Mouse (Mus musculus) hindbrain, postnatal 0 days (tissue): Measurements from ENCODE around the gene Mark2. TPM values are rescaled to one million over a fixed set of nuclear protein-coding genes. Genes with fewer than 3 reads are reported as not detected.

Experiments
- ATAC-seq: fragments of 200-750 bp; cut with Nextera tagmentation; 2 replicates; pipeline ENCODE4 v1.8.0; 2017; ENCODE audit warnings: mild to moderate bottlenecking, moderate TSS enrichment, moderate library complexity
- DNase-seq: peaks from one replicate; pipeline ENCODE4 v3.0.0-alpha.2; 2015; ENCODE audit warnings: low spot score
- H3K27ac ChIP-seq: fragments of 300-500 bp; sonication (generic); 2 replicates; pipeline ENCODE4 v1.5.1; 2014; ENCODE audit warnings: mild to moderate bottlenecking
- H3K27me3 ChIP-seq: fragments of 300-500 bp; sonication (generic); 2 replicates; pipeline ENCODE4 v1.6.1; 2014; ENCODE audit warnings: low read length, mixed read lengths; ENCODE audit not compliant: insufficient read depth
- H3K36me3 ChIP-seq: fragments of 300-500 bp; sonication (generic); 2 replicates; pipeline ENCODE4 v1.6.1; 2014; ENCODE audit warnings: low read length, mixed read lengths; ENCODE audit not compliant: insufficient read depth
- H3K4me1 ChIP-seq: fragments of 300-500 bp; sonication (generic); 2 replicates; pipeline ENCODE4 v1.6.1; 2014; ENCODE audit warnings: antibody characterized with exemption, low read length, mixed read lengths; ENCODE audit not compliant: insufficient read depth
- H3K4me2 ChIP-seq: fragments of 300-500 bp; sonication (generic); 2 replicates; pipeline ENCODE4 v1.6.1; 2014; ENCODE audit warnings: low read depth, mild to moderate bottlenecking, low read length, moderate library complexity, mixed read lengths
- H3K4me3 ChIP-seq: fragments of 300-500 bp; sonication (generic); 2 replicates; pipeline ENCODE4 v1.5.1; 2014; ENCODE audit warnings: low read length
- H3K9ac ChIP-seq: fragments of 300-500 bp; sonication (generic); replicated peaks from 2 replicates; pipeline ENCODE4 v1.6.1; 2014; ENCODE audit warnings: mild to moderate bottlenecking, low read length, moderate library complexity, mixed read lengths
- H3K9me3 ChIP-seq: fragments of 300-500 bp; sonication (generic); 2 replicates; pipeline ENCODE4 v1.6.1; 2016; ENCODE audit warnings: low read length, mixed read lengths
- CTCF ChIP-seq: IDR thresholded peaks from 2 replicates; pipeline ENCODE4 v1.5.1; 2016; ENCODE audit warnings: antibody characterized with exemption, control low read depth, low read depth
- WGBS: fragments of 180-500 bp; shearing (Covaris S2); extraction: QIAGEN DNeasy Blood & Tissue Kit; methylation state at CpG from one replicate; pipeline ENCODE4 v1.1.7; 2014; 5-methylcytosine and 5-hydroxymethylcytosine counted together
- polyA plus RNA-seq: library from polyadenylated mRNA; unstranded; fragments of >200 nt; fragmentation: Nextera tagmentation; extraction: Ambion mirVana; gene quantifications from 2 replicates; pipeline ENCODE4 v1.2.1, GENCODE M21; 2015
- total RNA-seq: library from RNA; depleted of rRNA; stranded (reverse); fragments of >200 nt; gene quantifications from 2 replicates; pipeline ENCODE4 v1.2.3, GENCODE M21; 2014

Gene Mark2
- total and polyA plus RNA-seq, 2 experiments from 2014 or later: 31.4 to 39.9 TPM

GRCm38 (mm10) chr19:7305380-7306310 is 36.0 kb downstream of the Mark2 start:
- no peak overlapping the region for H3K4me3 ChIP-seq
- no peaks in the 10 kb centered on the region for H3K27me3 ChIP-seq
- peaks cover 27% of the 10 kb centered on the region for H3K4me1 ChIP-seq
- no peak overlapping the region for H3K4me2 ChIP-seq
- ATAC-seq (no peak), DNase-seq (no peak)
- H3K9ac ChIP-seq: no peak overlapping the region
- no peaks in the 10 kb centered on the region for H3K9me3 ChIP-seq
- no peaks in the 10 kb centered on the region for H3K36me3 ChIP-seq
- WGBS: 83% methylated on average over 10 of the region's 11 CpGs
- TF ChIP-seq CTCF: no peak
- H3K27ac ChIP-seq: no peak overlapping the region

GRCm38 (mm10) chr19:7304801-7305200 is 36.9 kb downstream of the Mark2 start:
- Histone ChIP-seq H3K27me3 (no peaks in the 10 kb centered on the region), H3K4me2 (no peak overlapping the region), H3K36me3 (no peaks in the 10 kb centered on the region), H3K9me3 (no peaks in the 10 kb centered on the region), H3K4me1 (peaks cover 18% of the 10 kb centered on the region), H3K27ac (no peak overlapping the region), H3K4me3 (no peak overlapping the region), H3K9ac (no peak overlapping the region)
- ATAC-seq: no peak
- TF ChIP-seq CTCF: no peak
- no peak for DNase-seq
- 56% methylated on average over 2 of the region's 2 CpGs for WGBS

- Histone ChIP-seq H3K27ac (peak overlapping the region; percentile 16; the same call in 1 of the 2 replicates), H3K4me1 (peaks cover 16% of the 10 kb centered on the region), H3K9me3 (no peaks in the 10 kb centered on the region), H3K4me3 (no peak overlapping the region), H3K4me2 (no peak overlapping the region), H3K36me3 (no peaks in the 10 kb centered on the region), H3K27me3 (no peaks in the 10 kb centered on the region), H3K9ac (no peak overlapping the region)
- TF ChIP-seq CTCF: peak; percentile 39
- ATAC-seq (no peak), DNase-seq (no peak)
- WGBS: 39% methylated on average over 6 of the region's 6 CpGs
Measured at GRCm38 (mm10) chr19:7303796-7304195, 37.9 kb downstream of the Mark2 start.

- Histone ChIP-seq H3K27me3 (no peaks in the 10 kb centered on the region), H3K36me3 (no peaks in the 10 kb centered on the region), H3K27ac (no peak overlapping the region; the same call in 1 of the 2 replicates), H3K4me1 (peaks cover 5% of the 10 kb centered on the region; the same call in 1 of the 2 replicates), H3K9me3 (no peaks in the 10 kb centered on the region), H3K4me3 (no peak overlapping the region), H3K9ac (no peak overlapping the region), H3K4me2 (no peak overlapping the region)
- DNase-seq (no peak), ATAC-seq (no peak)
- 76% methylated on average over 1 of the region's 1 CpGs for WGBS
- TF ChIP-seq CTCF: no peak
Measured at GRCm38 (mm10) chr19:7302493-7302797, 39.2 kb downstream of the Mark2 start.

GRCm38 (mm10) chr19:7301647-7302492 is 39.8 kb downstream of the Mark2 start:
- H3K27ac ChIP-seq: no peak overlapping the region; the same call in 1 of the 2 replicates
- H3K27me3 ChIP-seq: no peaks in the 10 kb centered on the region
- H3K9me3 ChIP-seq: no peaks in the 10 kb centered on the region
- no peaks in the 10 kb centered on the region for H3K36me3 ChIP-seq
- no peak overlapping the region for H3K9ac ChIP-seq
- peaks cover 5% of the 10 kb centered on the region; the same call in 1 of the 2 replicates for H3K4me1 ChIP-seq
- no peak for DNase-seq
- no peak overlapping the region for H3K4me2 ChIP-seq
- H3K4me3 ChIP-seq: no peak overlapping the region
- no peak for TF ChIP-seq CTCF
- 71% methylated on average over 7 of the region's 7 CpGs for WGBS
- no peak for ATAC-seq

- Histone ChIP-seq H3K4me2 (no peak overlapping the region), H3K9ac (no peak overlapping the region), H3K27me3 (no peaks in the 10 kb centered on the region), H3K27ac (no peak overlapping the region), H3K4me1 (peaks cover 5% of the 10 kb centered on the region; the same call in 1 of the 2 replicates), H3K36me3 (peaks cover 5% of the 10 kb centered on the region; the same call in 1 of the 2 replicates), H3K9me3 (no peaks in the 10 kb centered on the region), H3K4me3 (no peak overlapping the region)
- TF ChIP-seq CTCF: no peak
- DNase-seq: no peak
- 92% methylated on average over 1 of the region's 1 CpGs for WGBS
- ATAC-seq: no peak
Measured at GRCm38 (mm10) chr19:7300078-7300477, 41.6 kb downstream of the Mark2 start.
